Mouse (Mus musculus) granulocyte monocyte progenitor cell, adult 5-6 weeks (primary cell): Measurements from ENCODE around the gene Hoxb8. TPM values are rescaled to one million over a fixed set of nuclear protein-coding genes. Genes with fewer than 3 reads are reported as not detected.

ENCODE experiments used
- ATAC-seq: replicated peaks from 2 replicates; pipeline ENCODE4 v1.8.0; 2016; ENCODE audit warnings: mild to moderate bottlenecking, moderate TSS enrichment, inconsistent platforms; ENCODE audit not compliant: poor library complexity, severe bottlenecking
- total RNA-seq, 2 experiments: library from RNA; stranded (forward) in 1 of 2; stranded (reverse) in 1 of 2; fragments of 200-712, 200-1000 nt in 1 of 2; fragments of >200 nt in 1 of 2; fragmentation: Nextera tagmentation in 1 of 2; gene quantifications; 2 replicates each; pipeline ENCODE4 v1.2.3; 2014 to 2017

Hoxb8 gene
- not detected in 2 replicates for total RNA-seq (2014; fragmentation: Nextera tagmentation)
- total RNA-seq (2017), result not detected in 2 replicates

DNA sequence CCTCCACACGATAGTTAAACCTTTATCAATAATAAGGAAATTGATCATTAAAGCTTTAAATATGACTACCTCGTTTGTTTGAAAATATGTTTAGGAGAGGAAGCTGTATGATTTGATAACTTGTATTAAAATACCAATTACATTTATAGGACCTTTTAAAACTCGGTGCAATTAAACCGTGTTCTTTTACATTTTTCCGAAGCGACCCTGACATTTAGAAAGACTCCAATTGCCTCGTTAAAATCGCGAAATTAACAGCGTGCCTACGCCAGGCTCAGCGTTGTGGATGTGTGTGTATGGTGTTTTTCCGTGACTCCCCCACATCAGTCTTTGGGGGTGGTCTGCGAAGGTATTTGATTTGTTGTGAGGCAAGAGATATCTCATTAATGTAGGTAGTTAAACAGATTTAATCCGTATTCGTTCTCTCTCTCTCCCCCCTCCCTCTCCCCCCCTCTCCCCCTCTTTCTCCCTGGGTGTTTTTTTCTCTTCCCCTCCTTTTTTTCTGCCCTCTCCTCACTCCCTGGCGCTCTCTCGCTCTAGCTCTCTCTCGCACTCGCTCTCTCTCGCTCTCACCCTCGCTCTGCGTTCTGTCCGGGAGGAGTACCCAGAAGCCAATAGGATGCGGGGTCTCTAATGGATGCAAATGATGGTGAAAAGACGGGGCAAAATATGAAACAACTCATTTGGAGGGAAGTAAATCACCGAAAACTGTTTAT lies at the start of gene Hoxb8:
Gene Hoxb8 (plus strand): TSS at position 51 of the 716 bp plus-strand sequence.
- ATAC-seq, result no peak

DNA sequence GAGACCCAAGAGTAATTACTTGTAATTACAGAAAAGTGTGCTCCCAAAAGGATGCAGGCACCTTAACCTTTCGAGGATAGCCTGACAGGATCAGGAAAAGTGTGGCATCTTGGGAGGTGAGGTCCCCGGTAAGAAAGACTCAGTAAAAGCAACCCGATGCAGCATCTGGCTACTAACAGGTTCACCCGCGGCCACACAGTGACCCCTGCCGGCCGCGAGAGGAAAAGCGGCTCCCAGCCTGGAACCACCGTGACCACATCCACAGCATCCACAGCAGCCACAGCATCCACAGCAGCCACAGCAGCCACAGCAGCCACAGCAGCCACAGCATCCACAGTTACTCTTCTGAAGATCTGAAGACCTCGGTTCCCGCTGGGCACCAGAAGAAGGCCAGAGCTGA lies 46.8 kb upstream of the Hoxb8 start:
- ATAC-seq, result peak; percentile 76

DNA sequence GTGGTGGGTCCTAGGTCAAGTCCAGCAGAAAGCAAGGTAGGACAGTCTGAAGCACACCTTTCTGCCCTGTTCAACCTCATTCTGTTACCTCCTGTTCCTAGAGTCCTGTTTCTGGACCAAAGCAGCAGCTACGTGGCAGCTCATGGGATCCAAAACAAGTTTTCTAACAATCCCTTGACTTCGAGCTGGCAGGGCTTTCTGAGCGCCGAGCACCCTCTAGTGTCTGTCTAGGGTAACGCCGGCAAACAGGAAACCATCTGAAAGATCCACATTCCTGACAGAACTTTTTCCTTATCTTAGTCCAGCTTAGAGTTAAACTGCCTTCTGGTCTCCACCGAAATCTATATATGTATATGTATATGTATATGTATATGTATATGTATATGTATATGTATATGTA lies 41.5 kb upstream of the Hoxb8 start:
- ATAC-seq, result peak; percentile 37; the same call in 1 of the 2 replicates

DNA sequence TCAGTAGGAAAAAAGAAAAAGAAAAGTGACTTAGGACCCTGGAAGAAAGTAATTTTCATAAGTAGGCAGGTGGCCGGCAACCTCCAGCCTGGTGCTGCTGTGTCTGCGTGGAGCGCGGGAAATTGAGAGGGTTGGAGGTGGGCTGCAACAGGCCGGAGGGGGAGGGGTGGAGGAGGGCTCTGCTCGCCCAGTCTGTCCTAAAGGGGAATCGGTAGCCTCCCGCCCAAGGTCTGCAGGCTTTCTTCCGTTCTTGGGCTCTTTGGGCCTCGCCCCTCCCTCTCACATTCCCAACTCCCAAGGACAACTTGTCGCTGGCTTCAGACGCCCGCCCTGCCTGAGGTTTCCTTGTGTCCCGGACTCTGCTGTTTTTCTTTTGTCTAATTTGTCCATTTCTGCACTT lies 30.8 kb upstream of the Hoxb8 start:
- ATAC-seq, result no peak

DNA sequence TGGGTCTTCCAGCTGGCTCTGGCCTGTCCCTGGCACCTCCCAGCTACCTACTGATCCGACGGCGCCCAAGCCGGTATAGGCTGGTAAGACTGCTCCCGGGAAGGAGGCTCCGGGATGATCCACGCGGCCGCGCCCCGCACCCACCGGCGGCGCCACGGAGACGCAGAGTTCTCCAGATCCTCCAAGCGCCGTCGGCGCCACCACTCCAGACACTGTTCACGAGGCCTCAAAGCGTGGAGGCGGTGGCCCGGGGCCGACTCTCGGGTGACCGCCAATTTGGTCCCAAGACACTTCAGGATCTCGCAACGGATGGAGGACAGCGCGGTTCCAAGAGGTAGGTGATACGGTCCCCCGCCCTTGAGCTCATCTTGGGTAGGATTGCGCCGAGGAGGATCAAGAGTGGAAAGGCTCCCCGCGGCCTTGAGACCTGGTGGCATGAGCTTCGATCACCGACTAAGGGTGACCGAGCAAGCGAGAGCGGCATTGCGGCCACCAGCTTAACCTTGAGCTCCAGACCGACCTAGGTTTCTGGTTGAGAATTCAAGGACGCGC lies 30.1 kb upstream of the Hoxb8 start:
- ATAC-seq, result no peak

DNA sequence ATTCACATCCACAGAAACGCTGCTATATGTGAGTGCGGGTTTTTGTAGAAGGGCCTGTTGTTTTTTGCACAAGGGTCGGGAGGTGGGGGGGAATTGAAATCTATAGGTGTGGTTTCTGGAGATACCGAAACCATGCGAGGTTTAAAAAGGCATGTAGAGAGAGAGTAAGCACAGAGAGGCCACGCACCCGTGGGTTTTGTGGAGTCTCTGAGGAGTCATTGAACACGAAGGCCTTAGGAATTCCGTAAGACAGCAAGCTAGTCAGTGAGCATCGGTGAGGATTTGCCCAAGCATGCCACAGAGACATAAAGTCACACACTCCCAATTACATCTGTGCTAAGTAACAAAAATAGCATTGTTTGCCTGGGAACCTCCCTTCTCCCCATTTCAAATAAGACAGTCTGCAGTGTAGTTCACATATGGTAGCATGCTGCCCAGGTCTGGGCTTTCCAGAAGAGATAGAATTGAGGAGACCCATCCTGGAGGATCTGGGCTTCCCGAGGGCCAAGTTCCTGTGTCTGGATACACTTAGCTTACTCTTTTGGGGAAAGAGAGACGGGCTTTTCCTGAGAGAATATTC lies 29.1 kb upstream of the Hoxb8 start:
- ATAC-seq, result no peak

DNA sequence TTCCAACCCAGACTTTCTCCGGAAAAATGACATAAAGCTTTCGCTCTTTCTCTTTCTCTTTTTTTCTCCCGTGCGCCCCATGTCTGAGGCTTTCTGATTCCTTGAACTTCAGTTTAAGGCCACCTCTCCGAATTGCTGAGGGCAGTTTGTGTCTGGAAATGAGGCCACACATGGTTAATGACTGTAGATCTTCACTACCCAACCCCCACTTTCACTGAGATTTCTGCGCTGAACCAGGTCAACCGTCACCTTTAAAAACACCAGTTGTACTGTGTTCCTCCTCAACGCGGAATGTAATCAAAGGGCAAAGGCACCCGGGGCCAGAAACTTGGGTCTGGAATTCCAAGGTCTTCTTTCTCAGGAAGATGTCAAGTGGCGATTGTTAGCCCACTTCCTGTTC lies 27.5 kb upstream of the Hoxb8 start:
- ATAC-seq, result no peak

DNA sequence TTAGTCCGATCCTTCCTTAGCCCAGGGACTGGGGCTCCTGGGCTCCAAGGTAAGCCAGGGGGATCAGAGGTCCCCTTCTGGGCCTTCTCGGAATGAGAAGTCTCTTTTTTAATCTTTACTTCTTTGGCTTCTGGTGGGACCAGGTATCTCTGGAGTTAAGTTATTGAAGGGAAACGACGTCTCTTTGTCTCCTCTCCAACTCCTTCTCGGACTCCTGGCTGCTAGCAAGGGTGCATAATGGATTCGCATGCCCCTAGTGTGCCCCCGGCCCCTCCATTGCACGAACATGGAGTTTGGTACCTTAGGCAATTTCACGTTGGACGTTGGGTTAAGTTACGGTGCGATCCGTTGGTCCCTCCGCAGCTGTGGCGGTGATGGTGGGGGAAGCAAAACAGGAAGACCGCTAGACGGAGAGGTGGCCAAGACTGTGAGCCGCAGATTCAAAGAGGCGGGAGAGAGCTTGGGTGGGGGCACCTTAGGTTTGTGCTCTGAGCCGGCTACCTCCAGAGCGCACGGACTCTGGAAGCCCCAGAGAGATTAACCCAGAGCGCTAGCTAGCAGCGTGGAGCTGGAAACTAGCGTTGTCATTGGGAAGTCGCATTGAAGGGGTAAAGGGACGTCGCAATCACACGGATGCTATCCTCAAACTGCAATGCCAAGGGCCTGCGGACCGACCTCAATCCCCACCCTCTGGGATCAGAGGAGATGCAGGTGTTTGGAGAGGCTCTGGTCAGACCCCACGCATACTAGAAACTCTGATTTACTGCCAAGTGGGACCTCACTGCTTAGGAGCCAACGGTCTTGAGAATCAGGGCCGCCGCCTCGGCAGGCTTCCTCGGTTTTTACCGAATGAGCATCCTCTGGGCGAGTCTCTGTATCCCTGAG lies 26.4 kb upstream of the Hoxb8 start:
- peak; percentile 37 for ATAC-seq

DNA sequence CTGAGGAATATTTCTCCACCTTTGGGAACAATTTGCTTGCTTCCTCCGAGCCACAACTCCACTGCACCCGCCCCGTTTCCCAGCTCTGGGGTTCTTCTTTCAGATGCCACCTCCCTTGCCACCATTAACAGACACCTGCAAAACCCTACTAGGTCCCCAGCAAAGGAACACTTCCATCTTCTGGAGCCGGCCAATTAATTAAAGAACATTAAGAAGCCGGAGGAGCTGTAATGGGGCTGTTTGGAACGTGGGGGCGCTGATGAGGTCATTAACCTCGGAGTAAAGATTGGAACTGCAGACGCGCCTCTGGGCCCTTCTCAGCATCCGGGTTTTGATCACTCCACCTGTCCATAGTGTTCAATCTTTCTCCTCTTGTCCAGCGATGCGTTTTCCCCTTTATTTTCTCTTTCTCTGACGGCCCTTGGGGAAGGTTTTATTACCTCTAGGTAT lies 25.7 kb upstream of the Hoxb8 start:
- no peak for ATAC-seq

DNA sequence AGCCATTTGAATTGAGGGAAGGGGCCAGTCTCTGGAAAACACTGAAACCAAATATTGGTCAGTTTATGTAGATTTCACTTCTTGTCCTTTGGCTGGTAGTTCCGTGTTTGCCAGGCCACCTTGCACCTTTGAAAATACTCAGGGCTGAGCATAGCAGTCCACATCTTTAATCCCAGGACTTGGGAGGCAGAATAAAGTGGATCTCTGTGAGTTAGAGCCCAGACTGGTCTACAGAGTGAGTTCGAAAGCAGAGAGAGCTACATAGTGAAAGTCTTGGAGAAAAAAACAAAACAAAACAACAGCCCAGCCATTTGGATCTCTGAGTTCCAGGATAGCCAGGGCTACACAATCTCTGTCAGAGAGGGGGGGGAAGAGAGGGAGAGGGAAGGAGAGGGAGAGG lies 24.6 kb upstream of the Hoxb8 start:
- no peak for ATAC-seq

DNA sequence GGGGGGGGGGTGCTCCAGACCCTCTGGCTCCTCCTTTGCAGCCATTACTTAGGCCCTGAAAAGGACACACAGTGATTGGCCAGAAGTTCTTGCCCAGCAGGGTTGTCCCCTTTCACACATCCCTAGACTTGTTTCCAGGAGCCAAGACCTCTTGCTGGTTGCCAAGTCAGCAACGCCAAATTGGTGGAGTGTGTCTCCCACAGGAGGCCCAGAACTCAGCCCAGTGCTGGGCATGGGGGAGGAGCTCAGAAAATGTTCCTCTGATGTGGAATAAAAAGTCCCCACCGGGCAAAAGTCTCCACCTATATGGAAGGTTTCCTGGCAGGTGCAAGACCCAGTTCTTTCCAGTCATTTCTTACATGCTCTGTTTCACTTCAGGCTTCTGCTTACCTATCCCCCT lies 22.7 kb upstream of the Hoxb8 start:
- ATAC-seq, result no peak

DNA sequence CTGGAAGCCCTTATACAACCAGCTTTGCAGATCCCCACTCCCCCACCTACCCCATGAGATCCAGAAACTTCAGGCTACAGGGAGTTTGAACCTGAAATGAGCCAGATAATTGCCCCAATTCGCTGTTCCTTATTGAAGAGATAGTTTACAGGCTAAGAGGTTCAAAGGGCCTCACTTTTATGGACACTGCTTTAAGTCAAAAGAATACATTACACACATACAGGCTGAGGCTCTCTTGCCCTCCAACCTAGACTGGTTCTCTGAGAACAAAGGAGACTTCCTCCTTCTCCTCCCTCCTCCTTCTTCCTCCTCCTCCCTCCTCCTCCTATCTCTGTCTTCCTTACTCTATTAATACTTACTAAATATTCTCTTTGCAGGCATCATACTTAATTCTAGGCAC lies 22.2 kb upstream of the Hoxb8 start:
- ATAC-seq, result no peak

DNA sequence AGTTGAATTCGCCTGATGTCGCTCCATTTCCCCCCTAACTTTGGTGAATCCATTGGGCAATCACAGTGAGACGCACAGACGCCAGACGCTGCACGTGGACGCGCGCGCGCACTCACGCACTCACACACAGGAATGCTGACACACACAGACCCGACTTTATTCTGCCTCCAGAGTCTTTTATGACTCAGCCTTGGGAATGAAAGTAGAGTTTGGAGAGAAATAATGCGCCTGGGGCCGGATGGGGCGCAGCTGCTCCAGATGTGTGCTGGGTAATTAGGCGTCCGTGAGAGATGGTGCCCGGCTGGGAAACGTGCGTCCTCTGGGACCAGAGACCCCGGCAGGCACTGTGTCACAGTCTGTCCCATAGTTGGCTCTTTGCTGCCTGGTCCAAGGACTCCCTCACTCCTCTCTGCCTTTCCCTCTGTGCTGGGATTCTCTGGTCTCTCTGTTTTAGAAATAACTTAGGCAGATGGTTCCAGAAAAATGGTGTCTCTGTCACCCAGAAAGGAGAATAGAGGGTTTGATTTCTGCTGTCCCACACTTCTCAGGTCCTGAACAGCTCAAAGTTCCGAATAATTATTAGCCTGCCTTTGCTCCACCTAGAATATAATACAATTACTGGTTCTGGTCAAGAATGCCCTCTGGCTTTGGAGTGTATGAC lies 21.3 kb upstream of the Hoxb8 start:
- ATAC-seq, result no peak

DNA sequence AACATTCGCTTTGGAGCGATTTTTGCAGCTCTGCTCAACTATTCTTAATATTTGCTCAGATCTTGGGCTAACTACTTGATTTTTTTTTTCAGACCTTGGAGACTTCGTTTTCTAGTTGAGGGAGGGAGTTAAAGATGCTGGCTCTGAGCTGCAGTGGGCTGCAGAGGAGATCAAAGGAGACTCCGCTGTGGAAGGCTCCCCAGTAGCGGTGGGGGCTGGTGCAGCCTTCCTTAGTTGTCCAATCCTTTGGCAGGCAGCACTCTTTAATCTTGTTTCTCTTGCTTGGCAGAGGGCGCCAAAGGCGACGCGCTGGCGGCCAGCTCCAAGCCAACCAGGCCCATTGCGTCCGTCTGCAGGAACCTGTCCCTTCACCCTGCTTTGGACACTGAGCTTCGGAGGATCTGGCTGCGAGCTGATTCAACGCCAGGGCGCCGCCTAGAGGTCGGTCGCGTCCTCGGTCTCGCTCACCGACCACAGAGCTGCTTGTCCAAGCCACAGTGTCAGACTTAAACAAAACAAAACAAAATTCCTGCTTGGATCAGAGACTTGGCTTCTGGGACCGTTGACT lies 20.3 kb upstream of the Hoxb8 start:
- ATAC-seq, result peak; percentile 77

DNA sequence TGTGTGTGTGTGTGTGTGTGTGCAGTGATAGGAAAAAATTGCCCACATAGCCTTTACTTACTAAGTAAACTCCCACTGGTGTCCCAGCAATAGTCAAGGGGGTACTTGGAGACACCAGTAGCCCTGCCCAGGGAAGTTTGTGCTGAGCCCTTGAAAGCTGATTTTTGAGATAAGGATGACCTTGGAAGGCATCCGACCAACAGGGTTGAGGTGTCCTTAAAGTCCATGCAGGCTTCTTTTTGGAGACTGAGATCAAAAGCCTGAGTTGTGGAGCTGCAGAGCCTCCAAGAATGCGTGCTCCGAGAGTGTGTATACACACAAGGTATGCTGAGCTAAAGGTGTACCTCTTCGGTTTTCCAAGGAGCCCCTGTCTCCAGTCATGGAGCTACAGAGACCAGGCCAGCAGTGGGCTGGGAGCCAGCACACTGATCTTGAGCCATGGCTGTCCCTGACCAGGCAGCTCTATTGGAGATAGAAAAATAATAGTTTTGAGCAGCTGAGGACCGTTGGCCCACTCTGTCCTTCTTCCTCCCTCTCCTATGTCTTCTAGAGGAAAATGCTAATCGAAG lies 19.4 kb upstream of the Hoxb8 start:
- no peak for ATAC-seq

DNA sequence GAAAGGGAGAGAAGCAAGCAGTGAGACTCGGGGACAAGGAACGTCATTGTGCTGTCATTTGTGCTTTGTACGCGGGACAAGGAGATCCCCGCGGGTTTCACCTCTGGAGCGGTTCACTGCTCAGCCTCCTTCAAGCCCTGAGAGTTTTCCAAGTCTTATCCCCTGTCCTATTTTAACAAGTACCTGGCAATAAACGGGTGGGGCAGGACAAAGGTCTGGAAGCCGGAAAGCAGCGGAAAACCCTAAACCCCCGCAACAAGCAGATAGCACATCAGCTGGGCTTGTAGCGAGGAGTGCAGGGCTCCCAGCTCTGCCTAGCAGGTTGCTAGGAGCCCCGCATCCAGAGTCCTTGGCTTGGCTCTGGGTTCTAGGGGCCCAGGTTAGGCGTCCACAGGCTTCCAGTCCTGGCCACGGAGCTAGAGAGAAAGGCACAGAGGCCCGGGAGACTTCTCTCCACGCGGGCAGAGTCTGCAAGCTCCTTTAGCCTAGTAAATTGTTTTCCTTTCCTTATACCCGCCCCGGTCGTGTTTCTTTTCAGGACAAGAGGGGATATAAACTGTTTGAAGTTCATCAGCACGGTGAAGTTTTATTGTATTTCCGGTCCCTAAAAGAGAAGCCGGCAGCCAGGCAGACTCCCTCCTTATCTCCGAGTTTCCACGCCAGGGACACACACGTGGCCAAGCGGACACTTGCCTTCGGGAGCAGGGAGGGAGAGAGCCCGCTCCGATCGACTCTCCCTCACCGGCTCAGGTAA lies 17.9 kb upstream of the Hoxb8 start:
- no peak for ATAC-seq

DNA sequence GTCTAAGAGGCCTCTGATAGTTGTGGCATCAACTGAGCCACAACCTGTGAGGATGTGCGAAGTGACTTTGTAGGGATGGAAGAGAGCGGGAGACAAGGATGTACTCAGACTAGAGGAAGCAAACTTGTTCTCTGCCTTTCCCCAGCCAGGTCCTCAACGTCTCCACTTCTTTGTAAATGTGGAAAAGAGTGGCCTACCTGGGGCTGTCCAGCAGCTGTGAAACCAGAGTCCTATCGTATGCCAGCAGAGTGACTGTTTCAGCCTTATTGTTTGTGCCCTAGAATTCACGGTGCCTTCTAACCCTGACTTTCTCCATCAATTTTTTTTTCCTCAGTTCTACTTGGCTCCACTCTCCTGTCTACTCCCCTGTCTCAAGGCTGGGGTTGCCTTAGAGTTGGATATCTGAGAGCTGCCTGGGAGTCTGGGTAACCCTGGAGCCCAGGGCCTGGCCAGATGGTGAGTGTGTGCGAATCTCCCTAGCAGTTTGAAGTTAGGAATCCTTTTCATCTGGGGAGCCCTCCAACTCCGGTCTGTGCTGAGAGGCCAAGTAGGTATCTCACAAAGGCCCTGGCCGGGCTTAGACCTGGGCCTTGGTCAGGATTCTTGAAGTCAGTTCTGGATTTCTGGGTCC lies 17.2 kb upstream of the Hoxb8 start:
- ATAC-seq, result no peak

DNA sequence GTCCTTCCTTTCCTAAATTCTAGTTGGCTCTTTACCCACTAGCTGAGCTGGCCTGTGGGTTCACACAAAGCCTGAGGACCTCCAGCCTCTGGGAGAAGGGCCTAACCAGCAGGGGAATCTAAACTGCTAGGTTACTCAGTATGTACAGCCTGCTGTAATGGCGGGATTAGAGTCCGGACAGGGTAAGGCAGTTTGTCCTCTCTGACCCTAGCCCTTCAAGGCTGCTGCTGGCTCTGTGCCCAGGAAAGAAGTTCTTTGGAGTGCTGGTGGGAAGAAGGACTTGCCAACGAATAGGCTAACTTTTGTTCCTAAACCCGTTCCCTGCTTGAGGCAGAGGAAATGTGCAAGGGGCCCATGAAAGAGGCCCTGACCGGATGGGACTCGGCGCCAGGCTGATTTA lies 15.8 kb upstream of the Hoxb8 start:
- ATAC-seq, result no peak
